Mouse (Mus musculus): ENCODE measurements around the gene Pmm2.

DNA sequence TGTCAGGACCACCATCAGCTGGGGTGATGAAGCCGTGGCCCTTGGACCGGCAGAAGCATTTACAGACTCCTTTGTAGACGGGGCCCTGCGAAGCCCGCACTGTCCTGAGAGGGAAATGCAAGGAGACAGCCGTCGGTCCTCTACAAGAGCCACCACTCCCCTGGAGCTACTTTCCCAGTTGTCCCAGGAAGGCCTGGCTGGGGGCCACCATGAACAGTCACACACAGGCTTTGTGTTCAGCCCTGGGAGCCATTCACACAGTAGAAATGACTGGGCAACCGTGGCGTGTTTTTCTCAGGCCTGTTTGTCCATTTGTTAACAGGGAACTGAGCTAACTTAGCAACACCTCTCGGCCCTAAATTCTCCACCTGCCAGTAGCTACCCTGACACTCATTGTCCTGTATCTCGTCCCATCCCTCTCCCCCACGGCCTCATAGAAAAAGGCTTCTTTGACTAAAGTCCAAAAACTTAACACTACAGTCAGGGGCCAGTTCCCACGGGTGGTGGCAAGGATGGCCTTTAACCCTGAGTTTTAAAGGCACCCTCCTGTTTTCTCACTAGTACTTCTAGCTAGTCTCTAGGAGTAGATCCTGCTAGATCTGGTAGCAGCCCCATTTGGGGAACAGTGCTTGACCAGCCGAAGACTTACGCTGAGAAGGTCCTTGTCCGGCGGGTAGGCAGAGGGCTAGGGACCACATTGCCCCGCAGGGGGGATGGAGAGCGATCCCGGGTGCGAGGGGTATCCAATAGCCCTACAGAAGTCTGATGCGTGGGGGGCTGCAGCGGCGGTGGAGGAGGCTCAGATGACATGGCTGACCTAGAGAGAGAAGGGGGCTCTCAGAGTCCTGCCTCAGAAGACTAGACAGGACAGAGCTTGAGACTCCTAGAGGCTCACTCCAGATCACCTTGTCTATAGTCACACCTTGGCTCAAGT lies 26.4 kb downstream of the Pmm2 start:
- TF ChIP-seq POLR2A (IDR thresholded peaks at IDR 0.05; ENCODE audit: insufficient read depth, low read depth, low read length) (no peak), CTCF (IDR thresholded peaks at IDR 0.05; ENCODE audit: insufficient read depth, low read depth, low read length) (no peak)
